Mouse (Mus musculus) intestine, postnatal 0 days (tissue): ENCODE results near the gene Stk39. TPM values are rescaled to one million over a fixed set of nuclear protein-coding genes. Genes with fewer than 3 reads are reported as not detected.
A peak's percentile ranks its signal among the peaks of the same experiment; 100 is the strongest.

Experiments
- ATAC-seq: fragments of 200-750 bp; cut with Nextera tagmentation; 2 replicates; pipeline ENCODE4 v1.8.0; 2017; ENCODE audit warnings: mild to moderate bottlenecking, moderate TSS enrichment, moderate library complexity
- H3K27ac ChIP-seq: fragments of 300-500 bp; sonication (generic); 2 replicates; pipeline ENCODE4 v1.5.1; 2014; ENCODE audit warnings: mild to moderate bottlenecking, low read depth, low read length, moderate library complexity
- H3K27me3 ChIP-seq: fragments of 300-500 bp; sonication (generic); replicated peaks from 2 replicates; pipeline ENCODE4 v1.6.1; 2014; ENCODE audit warnings: low read length, mixed read lengths; ENCODE audit not compliant: control insufficient read depth, insufficient read depth
- H3K36me3 ChIP-seq: fragments of 300-500 bp; sonication (generic); 2 replicates; pipeline ENCODE4 v1.6.1; 2014; ENCODE audit warnings: mild to moderate bottlenecking, moderate library complexity; ENCODE audit not compliant: control insufficient read depth, insufficient read depth
- H3K4me1 ChIP-seq: fragments of 300-500 bp; sonication (generic); replicated peaks from 2 replicates; pipeline ENCODE4 v1.6.1; 2014; ENCODE audit warnings: antibody characterized with exemption, low read length, mixed read lengths; ENCODE audit not compliant: control insufficient read depth, insufficient read depth
- H3K4me2 ChIP-seq: fragments of 300-500 bp; sonication (generic); replicated peaks from 2 replicates; pipeline ENCODE4 v1.6.1; 2014; ENCODE audit warnings: low read depth, mild to moderate bottlenecking, moderate library complexity
- H3K4me3 ChIP-seq: fragments of 300-500 bp; sonication (generic); 2 replicates; pipeline ENCODE4 v1.5.1; 2014; ENCODE audit warnings: low read depth, low read length
- H3K9ac ChIP-seq: fragments of 300-500 bp; sonication (generic); 2 replicates; pipeline ENCODE4 v1.6.1; 2014; ENCODE audit warnings: mild to moderate bottlenecking, low read depth, low read length
- H3K9me3 ChIP-seq: fragments of 300-500 bp; sonication (generic); 2 replicates; pipeline ENCODE4 v1.6.1; 2016; ENCODE audit warnings: mixed run types; ENCODE audit not compliant: control insufficient read depth
- CTCF ChIP-seq: sonication (generic); IDR thresholded peaks from 2 replicates; pipeline ENCODE4 v1.5.1; 2016; ENCODE audit warnings: low read depth, mild to moderate bottlenecking, control low read depth, antibody characterized with exemption, moderate library complexity
- WGBS: fragments of 180-500 bp; shearing (Covaris S2); extraction: QIAGEN DNeasy Blood & Tissue Kit; methylation state at CpG from one replicate; pipeline ENCODE4 v1.1.7; 2014; 5-methylcytosine and 5-hydroxymethylcytosine counted together
- polyA plus RNA-seq: library from polyadenylated mRNA; unstranded; fragments of >200 nt; fragmentation: Nextera tagmentation; extraction: Ambion mirVana; gene quantifications from 2 replicates; pipeline ENCODE4 v1.2.1, GENCODE M21; 2015

The Stk39 gene
- polyA plus RNA-seq, 1 experiment from 2014 or later: 10.1 TPM

DNA sequence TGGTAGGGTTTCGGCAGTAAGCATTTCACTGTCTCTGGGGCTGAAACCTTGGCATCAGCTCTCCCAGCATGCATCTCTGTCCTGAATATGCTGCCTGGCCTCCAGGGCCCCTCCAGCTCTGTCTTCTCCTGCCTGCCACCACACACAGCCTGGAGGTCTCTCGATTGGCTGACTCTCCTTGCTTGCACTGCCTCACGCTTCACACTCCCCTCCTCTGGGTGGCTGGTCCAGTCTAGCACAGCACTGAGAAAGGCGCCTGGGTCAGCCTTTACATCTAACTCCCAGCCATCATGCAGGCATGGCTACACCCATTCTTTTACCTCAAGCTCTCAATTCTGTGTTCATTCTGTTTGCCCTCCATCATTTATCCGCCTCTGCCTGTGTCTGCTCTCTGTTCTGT is 153.6 kb downstream of the Stk39 start:
- no peak for ATAC-seq
- TF ChIP-seq CTCF: no peak
- WGBS: 82% methylated on average over 5 of the region's 5 CpGs
- H3K27me3 ChIP-seq: no peaks in the 10 kb centered on the region
- H3K9ac ChIP-seq: no peak overlapping the region
- H3K4me3 ChIP-seq: no peak overlapping the region
- H3K9me3 ChIP-seq: no peaks in the 10 kb centered on the region
- no peaks in the 10 kb centered on the region for H3K4me1 ChIP-seq
- no peak overlapping the region for H3K4me2 ChIP-seq
- no peaks in the 10 kb centered on the region for H3K36me3 ChIP-seq
- H3K27ac ChIP-seq: no peak overlapping the region

DNA sequence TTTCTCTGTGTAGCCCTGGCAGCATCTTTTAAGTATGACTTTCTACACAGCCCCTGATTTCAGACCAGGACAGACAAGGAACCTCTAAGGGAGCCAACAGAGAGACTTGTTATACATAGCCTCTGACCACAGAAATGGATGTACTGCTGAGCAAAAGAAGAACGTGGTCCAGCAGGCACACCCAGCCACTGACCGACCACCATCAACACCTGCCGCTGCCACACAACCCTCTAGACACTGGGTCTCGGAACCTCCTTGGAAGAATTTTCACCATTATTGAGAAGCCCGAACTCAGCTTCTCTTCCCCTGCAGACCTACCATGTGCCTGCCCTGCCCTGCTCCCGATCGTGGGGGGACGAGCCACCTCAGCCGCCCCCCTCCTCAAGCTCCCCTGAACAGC is 154.2 kb downstream of the Stk39 start:
- H3K27ac ChIP-seq: no peak overlapping the region
- no peaks in the 10 kb centered on the region for H3K36me3 ChIP-seq
- H3K9ac ChIP-seq: no peak overlapping the region
- H3K4me2 ChIP-seq: no peak overlapping the region
- H3K27me3 ChIP-seq: no peaks in the 10 kb centered on the region
- H3K4me3 ChIP-seq: no peak overlapping the region
- ATAC-seq: no peak
- TF ChIP-seq CTCF: no peak
- H3K4me1 ChIP-seq: no peaks in the 10 kb centered on the region
- no peaks in the 10 kb centered on the region for H3K9me3 ChIP-seq
- 88% methylated on average over 9 of the region's 9 CpGs for WGBS

DNA sequence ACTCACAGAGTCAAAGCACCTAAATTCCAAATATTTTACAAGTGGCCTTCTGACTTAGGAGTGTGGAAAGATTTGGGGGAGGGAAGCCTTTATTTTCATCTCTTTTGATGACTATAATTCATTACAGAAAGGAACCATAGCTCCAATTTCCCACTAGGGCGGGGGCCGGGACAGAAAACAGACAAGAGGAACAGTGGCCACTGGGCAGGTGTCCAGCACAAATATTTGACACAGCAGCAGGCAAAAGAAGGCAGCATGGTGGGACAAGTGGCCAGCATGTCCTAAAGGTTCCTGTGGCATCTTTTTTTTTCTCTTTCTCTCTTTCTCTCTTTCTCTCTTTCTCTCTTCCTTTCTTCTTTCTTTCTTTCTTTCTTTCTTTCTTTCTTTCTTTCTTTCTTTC is 154.6 kb downstream of the Stk39 start:
- H3K9me3 ChIP-seq: no peaks in the 10 kb centered on the region
- H3K4me2 ChIP-seq: no peak overlapping the region
- H3K9ac ChIP-seq: no peak overlapping the region
- TF ChIP-seq CTCF: no peak
- H3K27me3 ChIP-seq: no peaks in the 10 kb centered on the region
- 74% methylated on average over 2 of the region's 2 CpGs for WGBS
- no peak for ATAC-seq
- no peak overlapping the region for H3K4me3 ChIP-seq
- H3K36me3 ChIP-seq: no peaks in the 10 kb centered on the region
- no peak overlapping the region for H3K27ac ChIP-seq
- H3K4me1 ChIP-seq: no peaks in the 10 kb centered on the region

DNA sequence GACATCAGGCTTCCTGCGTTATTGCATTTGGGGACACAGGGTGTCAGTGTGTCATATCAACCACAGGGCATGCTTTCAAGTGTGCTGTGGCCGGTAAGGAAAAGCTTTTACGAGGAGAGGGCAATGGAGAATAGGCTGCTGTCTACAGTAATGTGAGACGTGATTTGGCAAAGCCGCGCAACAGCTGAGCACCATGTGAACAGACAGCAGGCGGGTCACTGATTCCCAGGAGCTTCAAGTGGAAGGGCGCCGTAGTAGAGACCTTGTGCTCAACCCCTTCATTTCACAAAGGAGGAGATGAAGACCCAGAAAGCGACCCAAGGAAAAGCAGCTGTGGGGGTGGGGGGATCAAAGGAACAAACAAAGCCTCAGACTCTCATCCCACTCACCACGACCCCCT is 156.8 kb downstream of the Stk39 start:
- no peak for ATAC-seq

DNA sequence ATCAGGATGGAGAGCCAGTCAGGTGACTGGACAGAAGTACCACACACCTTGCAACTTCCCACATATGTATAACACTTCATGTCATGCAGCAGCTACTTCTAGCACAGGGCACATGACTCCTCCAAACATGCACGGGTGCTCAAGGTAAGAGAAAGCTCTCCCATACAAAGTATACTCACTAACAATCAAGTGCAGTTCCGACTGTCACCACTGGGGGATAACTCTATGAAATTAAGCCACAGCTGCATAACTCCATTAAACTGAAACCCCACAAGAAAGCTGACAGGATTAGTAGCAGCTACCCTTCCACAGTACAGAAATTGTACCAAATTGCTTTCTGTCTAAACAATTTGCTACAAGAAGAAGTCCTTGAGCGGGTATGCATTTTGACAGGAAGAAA is 161.9 kb downstream of the Stk39 start:
- Histone ChIP-seq H3K27me3 (no peaks in the 10 kb centered on the region), H3K9me3 (no peaks in the 10 kb centered on the region), H3K4me2 (no peak overlapping the region), H3K36me3 (peaks cover 3% of the 10 kb centered on the region; the same call in 1 of the 2 replicates), H3K9ac (no peak overlapping the region), H3K4me1 (no peaks in the 10 kb centered on the region), H3K27ac (no peak overlapping the region), H3K4me3 (no peak overlapping the region)
- TF ChIP-seq CTCF: peak; percentile 43
- ATAC-seq: no peak
- WGBS: 92% methylated on average over 3 of the region's 3 CpGs

More for the DNA sequence above, 156.8 kb downstream of the Stk39 start:
- WGBS: 89% methylated on average over 11 of the region's 11 CpGs
- Histone ChIP-seq H3K36me3 (no peaks in the 10 kb centered on the region), H3K27me3 (no peaks in the 10 kb centered on the region), H3K4me2 (no peak overlapping the region), H3K9me3 (no peaks in the 10 kb centered on the region), H3K4me1 (no peaks in the 10 kb centered on the region), H3K4me3 (no peak overlapping the region), H3K9ac (no peak overlapping the region), H3K27ac (no peak overlapping the region)
- no peak for TF ChIP-seq CTCF

DNA sequence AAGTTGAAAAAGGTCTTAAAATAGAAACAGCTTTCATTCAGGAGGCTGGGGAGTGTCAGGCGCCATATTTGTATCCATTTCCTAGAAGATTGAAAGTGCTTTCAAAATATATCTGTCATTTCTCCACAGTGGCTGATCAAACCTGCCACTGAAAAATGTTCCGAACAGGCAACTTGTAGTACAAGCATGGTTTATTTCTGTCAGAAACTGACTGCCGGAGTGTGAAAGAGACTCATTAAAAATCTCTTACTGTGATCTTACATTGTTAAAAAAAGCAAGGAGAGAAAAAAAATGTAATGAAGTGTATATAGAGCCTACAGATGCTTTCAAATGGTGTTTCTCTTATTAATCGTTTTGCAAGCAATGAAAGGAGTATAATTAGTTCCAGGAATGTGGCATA is 165.5 kb downstream of the Stk39 start:
- peaks cover 3% of the 10 kb centered on the region; the same call in 1 of the 2 replicates for H3K36me3 ChIP-seq
- TF ChIP-seq CTCF: no peak
- H3K4me1 ChIP-seq: no peaks in the 10 kb centered on the region
- H3K27ac ChIP-seq: no peak overlapping the region
- H3K9ac ChIP-seq: no peak overlapping the region
- WGBS: 87% methylated on average over 4 of the region's 4 CpGs
- no peak for ATAC-seq
- H3K4me2 ChIP-seq: no peak overlapping the region
- no peaks in the 10 kb centered on the region for H3K9me3 ChIP-seq
- H3K27me3 ChIP-seq: no peaks in the 10 kb centered on the region
- H3K4me3 ChIP-seq: no peak overlapping the region
